Mouse (Mus musculus) intestine, postnatal 0 days (tissue): ENCODE results near the gene Hcn1. TPM values are rescaled to one million over a fixed set of nuclear protein-coding genes. Genes with fewer than 3 reads are reported as not detected.

Experiments used
- ATAC-seq: fragments of 200-750 bp; cut with Nextera tagmentation; 2 replicates; pipeline ENCODE4 v1.8.0; 2017; ENCODE audit warnings: mild to moderate bottlenecking, moderate TSS enrichment, moderate library complexity
- H3K27ac ChIP-seq: fragments of 300-500 bp; sonication (generic); 2 replicates; pipeline ENCODE4 v1.5.1; 2014; ENCODE audit warnings: mild to moderate bottlenecking, low read depth, low read length, moderate library complexity
- H3K27me3 ChIP-seq: fragments of 300-500 bp; sonication (generic); replicated peaks from 2 replicates; pipeline ENCODE4 v1.6.1; 2014; ENCODE audit warnings: low read length, mixed read lengths; ENCODE audit not compliant: control insufficient read depth, insufficient read depth
- H3K36me3 ChIP-seq: fragments of 300-500 bp; sonication (generic); 2 replicates; pipeline ENCODE4 v1.6.1; 2014; ENCODE audit warnings: mild to moderate bottlenecking, moderate library complexity; ENCODE audit not compliant: control insufficient read depth, insufficient read depth
- H3K4me1 ChIP-seq: fragments of 300-500 bp; sonication (generic); replicated peaks from 2 replicates; pipeline ENCODE4 v1.6.1; 2014; ENCODE audit warnings: antibody characterized with exemption, low read length, mixed read lengths; ENCODE audit not compliant: control insufficient read depth, insufficient read depth
- H3K4me2 ChIP-seq: fragments of 300-500 bp; sonication (generic); replicated peaks from 2 replicates; pipeline ENCODE4 v1.6.1; 2014; ENCODE audit warnings: low read depth, mild to moderate bottlenecking, moderate library complexity
- H3K4me3 ChIP-seq: fragments of 300-500 bp; sonication (generic); 2 replicates; pipeline ENCODE4 v1.5.1; 2014; ENCODE audit warnings: low read depth, low read length
- H3K9ac ChIP-seq: fragments of 300-500 bp; sonication (generic); 2 replicates; pipeline ENCODE4 v1.6.1; 2014; ENCODE audit warnings: mild to moderate bottlenecking, low read depth, low read length
- H3K9me3 ChIP-seq: fragments of 300-500 bp; sonication (generic); 2 replicates; pipeline ENCODE4 v1.6.1; 2016; ENCODE audit warnings: mixed run types; ENCODE audit not compliant: control insufficient read depth
- CTCF ChIP-seq: sonication (generic); IDR thresholded peaks from 2 replicates; pipeline ENCODE4 v1.5.1; 2016; ENCODE audit warnings: low read depth, mild to moderate bottlenecking, control low read depth, antibody characterized with exemption, moderate library complexity
- WGBS: fragments of 180-500 bp; shearing (Covaris S2); extraction: QIAGEN DNeasy Blood & Tissue Kit; methylation state at CpG from one replicate; pipeline ENCODE4 v1.1.7; 2014; 5-methylcytosine and 5-hydroxymethylcytosine counted together
- polyA plus RNA-seq: library from polyadenylated mRNA; unstranded; fragments of >200 nt; fragmentation: Nextera tagmentation; extraction: Ambion mirVana; gene quantifications from 2 replicates; pipeline ENCODE4 v1.2.1, GENCODE M21; 2015

The Hcn1 gene
- polyA plus RNA-seq, 1 experiment from 2014 or later: 0.17 TPM

DNA sequence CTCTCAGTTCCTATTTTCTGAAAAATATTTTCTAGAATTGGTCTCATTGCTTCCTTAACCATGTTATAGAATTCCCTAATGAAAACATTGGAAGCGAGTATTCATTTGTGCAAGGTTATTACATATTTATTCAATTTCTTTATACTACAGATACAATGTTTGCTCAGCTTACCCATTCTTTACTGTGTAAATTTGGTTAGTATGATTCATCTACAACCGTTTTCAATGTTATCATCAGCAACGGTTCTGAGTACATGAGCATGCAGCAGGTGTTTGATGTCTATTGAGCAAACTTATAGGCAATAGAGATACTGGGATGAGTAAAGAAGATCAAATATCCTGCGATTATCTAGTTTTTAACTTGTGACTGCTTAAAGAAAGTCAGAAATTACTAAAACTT lies 327.6 kb downstream of the Hcn1 start:
- Histone ChIP-seq H3K27me3 (no peaks in the 10 kb centered on the region), H3K36me3 (no peaks in the 10 kb centered on the region), H3K4me3 (no peak overlapping the region), H3K27ac (no peak overlapping the region), H3K9me3 (no peaks in the 10 kb centered on the region), H3K9ac (no peak overlapping the region), H3K4me1 (no peaks in the 10 kb centered on the region), H3K4me2 (no peak overlapping the region)
- ATAC-seq: no peak
- no peak for TF ChIP-seq CTCF
- 45% methylated on average over 4 of the region's 4 CpGs for whole genome bisulfite sequencing

DNA sequence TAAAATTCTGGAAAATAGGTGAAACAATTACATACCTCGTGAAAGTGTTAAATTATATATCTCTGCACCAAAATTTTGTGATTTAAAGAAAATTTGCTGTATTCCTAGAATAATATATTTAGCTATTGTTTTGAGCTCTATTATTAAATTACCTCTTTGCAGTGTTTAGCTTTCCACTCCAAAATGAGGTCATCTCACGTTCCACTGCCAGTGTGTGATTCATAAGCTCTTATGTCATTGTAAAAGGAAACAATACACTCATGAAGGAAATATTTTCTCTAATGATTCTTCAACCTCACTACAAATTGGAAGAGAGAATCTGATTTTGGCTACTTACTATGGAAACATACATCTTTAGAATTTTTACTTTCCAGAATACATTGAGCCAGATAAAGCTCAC lies 329.6 kb downstream of the Hcn1 start:
- H3K9me3 ChIP-seq: no peaks in the 10 kb centered on the region
- ATAC-seq: no peak
- H3K4me1 ChIP-seq: no peaks in the 10 kb centered on the region
- H3K4me3 ChIP-seq: no peak overlapping the region
- no peak overlapping the region for H3K9ac ChIP-seq
- H3K27me3 ChIP-seq: no peaks in the 10 kb centered on the region
- H3K27ac ChIP-seq: no peak overlapping the region
- H3K4me2 ChIP-seq: no peak overlapping the region
- no peak for TF ChIP-seq CTCF
- WGBS: 66% methylated on average over 2 of the region's 2 CpGs
- H3K36me3 ChIP-seq: no peaks in the 10 kb centered on the region

DNA sequence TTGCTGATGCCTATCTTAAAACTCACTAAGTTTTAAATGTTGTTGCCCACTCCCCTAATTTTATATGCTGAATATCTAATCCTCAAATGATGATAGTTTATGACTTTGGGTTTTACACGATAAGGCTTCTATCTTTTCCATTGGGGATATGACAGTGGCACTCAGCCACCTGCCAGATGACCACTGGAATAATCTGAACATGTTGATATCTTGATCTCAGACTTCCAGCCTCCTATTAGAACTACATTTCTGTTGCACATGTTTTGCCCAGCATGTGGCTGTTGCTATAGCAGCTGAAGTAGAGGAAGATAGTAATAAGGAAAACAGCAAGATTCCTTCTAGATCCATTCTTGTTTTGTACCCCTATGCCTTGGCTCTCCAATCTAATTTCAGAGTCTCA lies 336.6 kb downstream of the Hcn1 start:
- H3K27me3 ChIP-seq: no peaks in the 10 kb centered on the region
- H3K4me3 ChIP-seq: no peak overlapping the region
- H3K36me3 ChIP-seq: no peaks in the 10 kb centered on the region
- no peak overlapping the region for H3K27ac ChIP-seq
- WGBS: 76% methylated on average over 1 of the region's 1 CpGs
- ATAC-seq: no peak
- no peak overlapping the region for H3K9ac ChIP-seq
- no peak overlapping the region for H3K4me2 ChIP-seq
- no peak for TF ChIP-seq CTCF
- no peaks in the 10 kb centered on the region for H3K4me1 ChIP-seq
- H3K9me3 ChIP-seq: no peaks in the 10 kb centered on the region

DNA sequence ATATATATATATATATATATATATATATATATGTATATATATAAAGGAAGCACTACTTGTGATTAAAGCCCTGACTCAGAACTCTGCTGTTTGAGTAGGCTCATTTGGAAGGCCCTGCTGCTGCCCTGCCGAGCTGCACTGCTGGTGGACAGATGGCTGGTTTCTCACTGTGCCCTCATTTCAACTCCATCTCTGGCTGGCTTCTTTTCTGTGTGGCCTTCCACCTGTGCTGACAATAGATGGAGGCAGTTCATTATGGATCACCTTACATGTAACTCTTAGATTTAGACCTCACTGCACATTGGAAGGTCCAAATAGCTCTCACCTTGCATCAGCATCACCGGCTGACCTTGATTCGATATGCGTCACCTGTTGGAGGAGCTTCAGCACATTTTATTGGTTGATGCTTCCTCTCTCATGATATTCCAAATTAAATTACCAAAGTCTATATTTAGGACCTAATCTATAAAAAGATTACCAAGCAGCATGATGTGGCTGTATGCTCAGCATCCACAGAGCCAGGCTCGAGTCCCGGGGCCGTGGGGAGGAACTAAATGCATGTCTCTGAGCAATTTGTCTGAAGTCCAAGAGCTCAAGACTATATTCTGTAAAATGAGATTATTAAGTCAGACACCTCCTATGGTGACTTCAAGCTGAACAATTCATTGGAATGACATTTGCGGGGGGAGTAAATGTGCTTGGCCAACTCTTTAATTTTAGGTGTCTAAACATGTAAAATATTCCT lies 338.6 kb downstream of the Hcn1 start:
- H3K4me3 ChIP-seq: no peak overlapping the region
- no peak overlapping the region for H3K4me2 ChIP-seq
- no peak for TF ChIP-seq CTCF
- ATAC-seq: no peak
- no peaks in the 10 kb centered on the region for H3K27me3 ChIP-seq
- no peak overlapping the region for H3K9ac ChIP-seq
- H3K4me1 ChIP-seq: no peaks in the 10 kb centered on the region
- no peaks in the 10 kb centered on the region for H3K36me3 ChIP-seq
- 89% methylated on average over 8 of the region's 8 CpGs for WGBS
- no peak overlapping the region for H3K27ac ChIP-seq
- no peaks in the 10 kb centered on the region for H3K9me3 ChIP-seq

DNA sequence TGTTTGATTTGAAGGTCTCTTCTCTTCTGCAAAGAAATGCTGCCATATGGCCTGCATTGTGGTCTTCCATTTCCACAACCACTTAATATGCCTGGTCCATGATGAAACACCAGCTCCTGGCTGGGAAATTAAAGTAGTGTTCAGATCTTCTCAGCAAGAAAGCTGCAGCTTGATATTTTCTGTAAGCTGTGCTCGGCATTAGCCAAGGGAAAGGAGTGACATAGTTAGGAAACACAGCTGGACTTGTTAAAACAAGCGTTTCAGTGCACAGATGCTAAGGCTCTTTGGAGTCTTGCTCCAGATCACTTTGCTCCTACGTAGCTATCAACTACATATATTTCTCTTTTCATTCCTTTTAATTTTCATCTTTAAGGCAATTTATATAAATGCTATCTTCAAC lies 344.7 kb downstream of the Hcn1 start:
- no peak for TF ChIP-seq CTCF
- Histone ChIP-seq H3K27me3 (no peaks in the 10 kb centered on the region), H3K9me3 (no peaks in the 10 kb centered on the region), H3K4me3 (no peak overlapping the region), H3K4me1 (no peaks in the 10 kb centered on the region), H3K9ac (no peak overlapping the region), H3K27ac (no peak overlapping the region), H3K36me3 (no peaks in the 10 kb centered on the region), H3K4me2 (no peak overlapping the region)
- ATAC-seq: no peak
- 73% methylated on average over 3 of the region's 3 CpGs for WGBS

DNA sequence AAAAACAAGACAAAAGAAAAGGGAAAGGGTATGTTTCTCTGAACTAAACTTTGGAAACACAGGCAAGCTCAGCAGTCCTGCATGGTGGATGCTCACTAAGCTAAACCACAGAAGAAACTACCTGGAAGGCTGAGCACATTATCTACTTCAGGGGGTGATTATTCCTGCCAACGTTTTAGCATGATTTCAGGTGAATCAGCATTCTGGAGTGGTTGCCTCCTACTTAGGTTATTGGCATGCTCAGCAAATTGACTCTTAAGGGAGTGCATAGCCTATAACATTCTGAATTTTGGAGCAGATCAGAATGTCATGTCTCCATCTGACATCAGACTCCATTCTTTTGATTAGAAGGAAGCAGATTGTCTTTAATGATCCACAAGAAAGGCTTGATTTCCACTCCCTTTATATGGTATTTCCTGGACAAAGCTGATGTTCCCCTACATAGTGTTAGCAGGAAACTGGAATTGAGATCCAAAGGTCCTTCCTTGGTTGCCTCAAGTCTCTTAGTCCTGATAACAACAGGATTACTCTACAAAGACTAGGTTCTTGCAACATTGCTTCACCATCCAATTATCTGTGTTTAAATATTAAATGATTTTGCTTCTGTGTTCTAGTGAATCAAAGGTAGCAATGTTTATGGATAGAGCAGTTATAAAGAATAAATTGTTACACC lies 345.7 kb downstream of the Hcn1 start:
- H3K9me3 ChIP-seq: no peaks in the 10 kb centered on the region
- H3K4me3 ChIP-seq: no peak overlapping the region
- no peak overlapping the region for H3K4me2 ChIP-seq
- H3K36me3 ChIP-seq: no peaks in the 10 kb centered on the region
- H3K27me3 ChIP-seq: no peaks in the 10 kb centered on the region
- no peak for TF ChIP-seq CTCF
- peak; percentile 85 for ATAC-seq
- H3K9ac ChIP-seq: no peak overlapping the region
- WGBS: 34% methylated on average over 1 of the region's 1 CpGs
- no peaks in the 10 kb centered on the region for H3K4me1 ChIP-seq
- H3K27ac ChIP-seq: no peak overlapping the region
